Mouse (Mus musculus): Measurements from ENCODE around the gene Cuedc1. TPM values are rescaled to one million over a fixed set of nuclear protein-coding genes. Genes with fewer than 3 reads are reported as not detected.
A peak's percentile ranks its signal among the peaks of the same experiment; 100 is the strongest.

Gene Cuedc1
- polyA plus RNA-seq, 1 experiment: 16.5 TPM

GRCm38 (mm10) chr11:88126306-88126793 lies 28.5 kb downstream of the Cuedc1 start:
- Histone ChIP-seq H3K4me1 (ENCODE audit: control insufficient read depth, insufficient read depth, low read length) (peaks cover 6% of the 10 kb centered on the region; the same call in 1 of the 2 replicates), H3K27ac (ENCODE audit: insufficient read depth, low read depth, low read length) (no peak overlapping the region), H3K4me3 (ENCODE audit: insufficient read depth, low read depth, low read length) (no peak overlapping the region), H3K27me3 (replicated peaks; ENCODE audit: control insufficient read depth, insufficient read depth, low read length) (no peaks in the 10 kb centered on the region), H3K36me3 (ENCODE audit: control insufficient read depth, insufficient read depth, low read length) (no peaks in the 10 kb centered on the region)
- DNase-seq: no peak
- TF ChIP-seq CTCF (conservative IDR thresholded peaks at IDR 0.05; ENCODE audit: insufficient read depth, insufficient read length, low read depth, low read length) (no peak), POLR2A (IDR thresholded peaks at IDR 0.05; ENCODE audit: low read depth, low read length) (no peak)
- 62% methylated on average over 5 of the region's 5 CpGs for WGBS

- Histone ChIP-seq H3K4me3 (ENCODE audit: insufficient read depth, low read depth, low read length) (no peak overlapping the region), H3K27me3 (replicated peaks; ENCODE audit: control insufficient read depth, insufficient read depth, low read length) (no peaks in the 10 kb centered on the region), H3K36me3 (ENCODE audit: control insufficient read depth, insufficient read depth, low read length) (no peaks in the 10 kb centered on the region), H3K4me1 (ENCODE audit: control insufficient read depth, insufficient read depth, low read length) (peaks cover 11% of the 10 kb centered on the region; the same call in 1 of the 2 replicates), H3K27ac (ENCODE audit: insufficient read depth, low read depth, low read length) (peak overlapping the region; percentile 3; the same call in 1 of the 2 replicates)
- 79% methylated on average over 9 of the region's 9 CpGs for WGBS
- no peak for TF ChIP-seq CTCF (conservative IDR thresholded peaks at IDR 0.05; ENCODE audit: insufficient read depth, insufficient read length, low read depth, low read length)
- TF ChIP-seq POLR2A (IDR thresholded peaks at IDR 0.05; ENCODE audit: low read depth, low read length): no peak
- DNase-seq: peak; percentile 81
Measured at GRCm38 (mm10) chr11:88128461-88128860, 30.6 kb downstream of the Cuedc1 start.

DNA sequence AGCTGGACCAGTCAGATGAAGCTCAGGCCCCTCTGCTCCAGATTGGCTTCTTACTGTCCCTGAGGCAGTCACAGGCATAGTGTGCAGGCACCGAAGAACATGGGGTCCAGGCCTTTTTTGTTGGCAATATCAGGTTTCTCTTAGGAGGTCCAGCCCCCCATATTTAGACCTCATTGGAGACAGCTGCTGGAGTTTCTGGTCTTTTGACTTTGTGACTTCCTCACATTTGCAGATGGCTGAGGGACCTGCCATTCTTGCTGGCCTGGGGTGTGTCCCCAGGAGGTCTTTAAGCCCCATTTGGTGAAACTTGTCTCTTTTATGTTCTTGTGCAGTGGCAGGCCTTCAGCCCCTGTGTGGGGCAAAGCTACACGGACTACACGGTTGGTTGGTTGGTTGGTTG lies 31.4 kb downstream of the Cuedc1 start:
- no peaks in the 10 kb centered on the region for H3K36me3 ChIP-seq (ENCODE audit: control insufficient read depth, insufficient read depth, low read length)
- 73% methylated on average over 3 of the region's 3 CpGs for WGBS
- no peak overlapping the region for H3K4me3 ChIP-seq (ENCODE audit: insufficient read depth, low read depth, low read length)
- TF ChIP-seq POLR2A (IDR thresholded peaks at IDR 0.05; ENCODE audit: low read depth, low read length) (no peak), CTCF (conservative IDR thresholded peaks at IDR 0.05; ENCODE audit: insufficient read depth, insufficient read length, low read depth, low read length) (no peak)
- peaks cover 11% of the 10 kb centered on the region; the same call in 1 of the 2 replicates for H3K4me1 ChIP-seq (ENCODE audit: control insufficient read depth, insufficient read depth, low read length)
- H3K27ac ChIP-seq (ENCODE audit: insufficient read depth, low read depth, low read length): no peak overlapping the region
- no peaks in the 10 kb centered on the region for H3K27me3 ChIP-seq (replicated peaks; ENCODE audit: control insufficient read depth, insufficient read depth, low read length)
- no peak for DNase-seq

DNA sequence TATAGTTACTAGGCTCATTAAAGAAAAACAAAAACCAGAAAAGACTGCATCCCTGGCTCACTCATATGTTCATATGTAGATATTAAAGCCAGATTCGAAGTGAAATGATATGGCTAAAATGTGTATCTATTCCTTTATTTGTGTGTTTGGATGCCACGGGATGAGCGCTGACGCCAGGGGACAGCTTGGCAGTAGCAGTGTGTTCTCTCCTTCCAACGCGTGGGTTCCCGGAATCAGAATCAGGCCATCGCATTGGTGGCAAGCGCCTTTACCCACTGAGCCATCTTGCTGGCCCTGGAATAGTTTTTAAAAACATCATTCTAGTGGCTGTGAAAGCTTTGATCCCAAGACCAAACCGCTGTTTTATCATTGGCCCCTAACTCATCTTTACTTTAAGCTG lies 32.1 kb downstream of the Cuedc1 start:
- Histone ChIP-seq H3K4me1 (ENCODE audit: control insufficient read depth, insufficient read depth, low read length) (peaks cover 11% of the 10 kb centered on the region; the same call in 1 of the 2 replicates), H3K27ac (ENCODE audit: insufficient read depth, low read depth, low read length) (no peak overlapping the region), H3K36me3 (ENCODE audit: control insufficient read depth, insufficient read depth, low read length) (no peaks in the 10 kb centered on the region), H3K27me3 (replicated peaks; ENCODE audit: control insufficient read depth, insufficient read depth, low read length) (no peaks in the 10 kb centered on the region), H3K4me3 (ENCODE audit: insufficient read depth, low read depth, low read length) (no peak overlapping the region)
- TF ChIP-seq CTCF (conservative IDR thresholded peaks at IDR 0.05; ENCODE audit: insufficient read depth, insufficient read length, low read depth, low read length) (no peak), POLR2A (IDR thresholded peaks at IDR 0.05; ENCODE audit: low read depth, low read length) (no peak)
- WGBS: 97% methylated on average over 10 of the region's 10 CpGs
- no peak for DNase-seq

DNA sequence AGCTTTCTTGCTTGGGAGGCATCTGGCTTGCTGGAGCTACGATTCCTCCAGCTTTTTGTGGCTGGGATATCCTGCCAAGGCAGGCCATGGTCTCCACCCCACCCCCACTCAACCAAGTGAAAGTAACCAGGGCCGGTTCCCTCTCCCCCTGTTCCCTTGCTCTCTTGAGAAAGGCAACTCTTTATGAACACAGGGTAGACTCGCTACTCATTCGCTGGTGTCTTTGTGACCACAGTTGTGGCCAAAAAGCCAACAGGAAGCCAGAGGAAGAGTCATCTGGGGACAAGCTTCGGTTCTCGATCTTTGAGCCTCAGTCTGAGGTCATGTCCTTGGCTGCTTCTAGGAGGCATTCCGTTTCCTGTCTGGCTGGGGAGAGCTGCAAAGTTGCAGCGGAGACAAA lies 34.0 kb downstream of the Cuedc1 start:
- no peak for TF ChIP-seq POLR2A (IDR thresholded peaks at IDR 0.05; ENCODE audit: low read depth, low read length)
- no peak for TF ChIP-seq CTCF (conservative IDR thresholded peaks at IDR 0.05; ENCODE audit: insufficient read depth, insufficient read length, low read depth, low read length)
- peak overlapping the region; percentile 39 for H3K27ac ChIP-seq (ENCODE audit: insufficient read depth, low read depth, low read length)
- H3K4me3 ChIP-seq (ENCODE audit: insufficient read depth, low read depth, low read length): no peak overlapping the region
- DNase-seq: peak; percentile 88
- H3K27me3 ChIP-seq (replicated peaks; ENCODE audit: control insufficient read depth, insufficient read depth, low read length): no peaks in the 10 kb centered on the region
- no peaks in the 10 kb centered on the region for H3K36me3 ChIP-seq (ENCODE audit: control insufficient read depth, insufficient read depth, low read length)
- 16% methylated on average over 8 of the region's 8 CpGs for WGBS
- H3K4me1 ChIP-seq (ENCODE audit: control insufficient read depth, insufficient read depth, low read length): peaks cover 11% of the 10 kb centered on the region; the same call in 1 of the 2 replicates

DNA sequence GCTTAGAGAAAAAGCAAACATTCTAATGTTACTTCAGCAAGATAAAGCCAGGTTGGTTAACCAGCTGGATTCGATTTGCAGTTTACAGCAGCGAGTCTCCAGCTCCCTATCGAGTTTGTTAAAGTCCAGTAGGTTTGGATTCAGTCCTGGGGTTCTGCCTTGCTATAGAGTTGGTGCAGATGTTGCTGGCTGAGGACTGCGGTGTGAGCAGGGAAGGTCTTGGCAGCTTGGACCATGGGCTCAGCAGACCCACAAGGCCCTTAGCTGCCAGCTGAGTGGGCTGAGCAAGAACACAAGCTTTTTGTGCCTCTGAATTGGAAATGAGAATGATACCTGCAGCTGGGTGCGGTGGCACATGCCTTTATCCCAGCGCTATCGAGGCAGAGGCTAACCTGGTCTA lies 37.4 kb downstream of the Cuedc1 start:
- 77% methylated on average over 7 of the region's 7 CpGs for WGBS
- H3K27me3 ChIP-seq (replicated peaks; ENCODE audit: control insufficient read depth, insufficient read depth, low read length): no peaks in the 10 kb centered on the region
- no peak for DNase-seq
- no peak for TF ChIP-seq POLR2A (IDR thresholded peaks at IDR 0.05; ENCODE audit: low read depth, low read length)
- TF ChIP-seq CTCF (conservative IDR thresholded peaks at IDR 0.05; ENCODE audit: insufficient read depth, insufficient read length, low read depth, low read length): no peak
- H3K36me3 ChIP-seq (ENCODE audit: control insufficient read depth, insufficient read depth, low read length): no peaks in the 10 kb centered on the region
- H3K4me1 ChIP-seq (ENCODE audit: control insufficient read depth, insufficient read depth, low read length): peaks cover 23% of the 10 kb centered on the region
- no peak overlapping the region for H3K4me3 ChIP-seq (ENCODE audit: insufficient read depth, low read depth, low read length)
- H3K27ac ChIP-seq (ENCODE audit: insufficient read depth, low read depth, low read length): no peak overlapping the region

DNA sequence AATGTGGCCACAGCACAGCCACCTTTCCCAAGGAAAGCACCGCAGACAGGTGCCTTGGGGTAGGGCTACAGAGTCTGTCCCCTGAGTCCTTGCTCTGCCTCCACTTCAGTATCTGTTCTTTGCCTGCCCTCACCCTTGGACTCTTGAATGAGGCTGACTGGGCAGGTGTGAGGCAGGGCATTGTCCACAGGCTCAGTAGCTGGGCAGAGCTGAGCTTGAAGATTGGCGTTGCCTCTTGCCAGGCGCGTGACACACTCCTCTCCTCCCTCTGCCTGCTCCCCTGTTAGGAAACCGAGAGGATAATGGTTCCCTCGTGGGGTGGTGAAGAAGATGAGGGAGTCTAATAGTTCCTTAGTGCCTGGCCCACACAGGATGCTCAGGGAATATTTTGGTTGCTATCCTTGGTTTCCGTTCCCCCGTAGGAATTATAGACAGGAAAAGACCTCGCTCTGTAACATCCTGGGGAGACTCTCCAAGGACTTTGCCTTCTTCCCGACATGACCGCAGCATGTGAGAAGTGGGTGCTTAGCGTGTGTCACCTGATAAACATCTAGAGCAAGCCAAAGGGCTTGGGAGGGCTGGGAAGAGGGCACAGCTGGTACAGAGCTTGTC lies 40.1 kb downstream of the Cuedc1 start:
- 45% methylated on average over 12 of the region's 12 CpGs for WGBS
- DNase-seq: peak; percentile 86
- TF ChIP-seq POLR2A (IDR thresholded peaks at IDR 0.05; ENCODE audit: low read depth, low read length): no peak
- no peak for TF ChIP-seq CTCF (conservative IDR thresholded peaks at IDR 0.05; ENCODE audit: insufficient read depth, insufficient read length, low read depth, low read length)

More for the DNA sequence above, 40.1 kb downstream of the Cuedc1 start:
- Histone ChIP-seq H3K27ac (ENCODE audit: insufficient read depth, low read depth, low read length) (peak overlapping the region; percentile 18; the same call in 1 of the 2 replicates), H3K27me3 (replicated peaks; ENCODE audit: control insufficient read depth, insufficient read depth, low read length) (no peaks in the 10 kb centered on the region), H3K4me1 (ENCODE audit: control insufficient read depth, insufficient read depth, low read length) (peaks cover 21% of the 10 kb centered on the region), H3K36me3 (ENCODE audit: control insufficient read depth, insufficient read depth, low read length) (no peaks in the 10 kb centered on the region), H3K4me3 (ENCODE audit: insufficient read depth, low read depth, low read length) (no peak overlapping the region)

Data from kidney, adult 2 months (tissue).